ENCODE assay signal across 7 mouse cellular contexts in the genomic region with DNA sequence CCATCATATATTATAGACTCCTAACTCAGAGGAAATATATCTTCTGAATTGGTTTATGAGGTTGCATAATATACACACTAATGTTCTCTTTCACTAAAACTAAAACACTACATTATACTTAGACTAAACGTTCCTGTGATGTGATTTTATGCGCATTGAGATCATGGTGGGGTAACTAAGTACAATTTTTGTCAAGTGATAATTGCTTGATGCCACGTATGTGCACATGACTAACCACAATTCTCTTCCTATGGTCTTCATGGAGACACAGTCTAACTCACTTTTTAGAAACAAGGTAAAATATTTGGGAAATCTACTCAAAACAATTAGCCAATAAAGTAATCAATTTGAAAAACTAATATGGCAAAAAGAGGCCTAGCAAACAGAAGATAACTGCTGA. TPM values are rescaled to one million over a fixed set of nuclear protein-coding genes. Genes with fewer than 3 reads are reported as not detected.
DNase-seq lines count a peak whose midpoint lies in the region; ATAC-seq and TF ChIP-seq lines count a peak whose summit lies in the region.

No protein-coding gene starts in this region.

- 49% methylated on average over 3 of the region's 3 CpGs for WGBS in spleen, adult 2 months
- WGBS in forebrain, embryonic 15.5 days = 70% methylated on average over 3 of the region's 3 CpGs
- WGBS in liver, embryonic 14.5 days (ENCODE audit: insufficient replicate concordance) = 40% methylated on average over 3 of the region's 3 CpGs

- H3K4me2 ChIP-seq in forebrain, embryonic 15.5 days (replicated peaks) = peak overlapping the region; percentile 61
- H3K4me2 ChIP-seq in liver, embryonic 14.5 days (ENCODE audit: low read depth) = peak overlapping the region; percentile 78

- peak overlapping the region; percentile 99 for H3K9ac ChIP-seq in forebrain, embryonic 15.5 days (replicated peaks)
- H3K9ac ChIP-seq in liver, embryonic 14.5 days (replicated peaks) = peak overlapping the region; percentile 94

- TF ChIP-seq CTCF in spleen, adult 2 months (IDR thresholded peaks at IDR 0.05; ENCODE audit: extremely low read depth, insufficient read depth, insufficient read length, insufficient replicate concordance) = no peak
- no peak for TF ChIP-seq CTCF in liver, embryonic 14.5 days (IDR thresholded peaks at IDR 0.05; ENCODE audit: low read depth)

- H3K27me3 ChIP-seq in spleen, adult 2 months (ENCODE audit: control insufficient read depth, insufficient read depth, low read length) = no peaks in the 10 kb centered on the region
- H3K27me3 ChIP-seq in forebrain, embryonic 15.5 days = no peaks in the 10 kb centered on the region
- no peaks in the 10 kb centered on the region for H3K27me3 ChIP-seq in liver, embryonic 14.5 days (ENCODE audit: control insufficient read depth, insufficient read depth, low read length)

- H3K4me1 ChIP-seq in spleen, adult 2 months (ENCODE audit: control insufficient read depth, insufficient read depth, insufficient read length) = peaks cover 4% of the 10 kb centered on the region
- H3K4me1 ChIP-seq in forebrain, embryonic 15.5 days = peaks cover 28% of the 10 kb centered on the region
- H3K4me1 ChIP-seq in liver, embryonic 14.5 days (replicated peaks; ENCODE audit: control insufficient read depth in 2 of 2, insufficient read depth in 2 of 2, low read length in 1 of 2) = peaks cover 0 to 3% of the 10 kb centered on the region in 2 experiments; a peak in 1 of 4 replicates

- H3K27ac ChIP-seq in spleen, adult 2 months (ENCODE audit: insufficient read depth, low read length) = no peak overlapping the region
- no peak overlapping the region for H3K27ac ChIP-seq in forebrain, embryonic 15.5 days (replicated peaks)
- no peak overlapping the region for H3K27ac ChIP-seq in liver, embryonic 14.5 days

- TF ChIP-seq POLR2A in spleen, adult 2 months (IDR thresholded peaks at IDR 0.05; ENCODE audit: low read depth, low read length) = no peak

- H3K36me3 ChIP-seq in spleen, adult 2 months (ENCODE audit: control insufficient read depth, insufficient read depth, low read length) = peaks cover 1% of the 10 kb centered on the region; the same call in 1 of the 2 replicates
- H3K36me3 ChIP-seq in forebrain, embryonic 15.5 days = 0 out of 2 replicates have a peak, but pooled peaks cover 3% of the 10 kb centered on the region
- H3K36me3 ChIP-seq in liver, embryonic 14.5 days (replicated peaks; ENCODE audit: control insufficient read depth, insufficient read depth, low read depth) = no peaks in the 10 kb centered on the region

- DNase-seq in spleen, adult 2 months (ENCODE audit: low read depth in 1 of 2, low spot score in 2 of 2) = no peak
- no peak for DNase-seq in spleen, postnatal 36 days (ENCODE audit: low spot score in 2 of 2)
- DNase-seq in liver, embryonic 14.5 days (ENCODE audit: low read depth in 3 of 3, low spot score in 3 of 3) = no peak
- no peak for DNase-seq in c-Kit-positive CD71-positive TER-119-positive erythroid progenitor cells, embryonic 14.5 days (ENCODE audit: low spot score)
- DNase-seq in ovary, adult 18-20 months (ENCODE audit: low spot score) = no peak
- DNase-seq in spleen, postnatal 10 days (ENCODE audit: low spot score in 2 of 2) = no peak

- no peak for ATAC-seq in forebrain, embryonic 15.5 days (replicated peaks)
- no peak for ATAC-seq in liver, embryonic 14.5 days (ENCODE audit: insufficient read depth)

- H3K9me3 ChIP-seq in forebrain, embryonic 15.5 days = no peaks in the 10 kb centered on the region
- H3K9me3 ChIP-seq in liver, embryonic 14.5 days (ENCODE audit: control insufficient read depth, low read length) = no peaks in the 10 kb centered on the region

- H3K4me3 ChIP-seq in spleen, adult 2 months (ENCODE audit: extremely low read depth, insufficient read depth, insufficient read length) = peak overlapping the region; percentile 13; the same call in 1 of the 2 replicates
- H3K4me3 ChIP-seq in forebrain, embryonic 15.5 days = peak overlapping the region; percentile 97
- peak overlapping the region; percentile 87 to 95 for H3K4me3 ChIP-seq in liver, embryonic 14.5 days (ENCODE audit: insufficient read depth in 1 of 2, low read depth in 2 of 2, low read length in 2 of 2)

- no peak for TF ChIP-seq EP300 in liver, embryonic 14.5 days (IDR thresholded peaks at IDR 0.05; ENCODE audit: low read depth)

RNA-seq across cellular contexts. Expression of gene Sem1, which starts 1.2 kb away (rescaled TPM):
- polyA plus RNA-seq in spleen, adult 2 months (2012; rRNA removed) = 9.7 and 10.1 TPM in 2 replicates
- 203 and 221 TPM in 2 replicates for polyA plus RNA-seq in forebrain, embryonic 15.5 days (2015; fragmentation: Nextera tagmentation; extraction: Ambion mirVana)
- polyA plus RNA-seq in liver, embryonic 14.5 days (2012; rRNA removed) = 34.1 and 53.7 TPM in 2 replicates
- polyA plus RNA-seq in liver, embryonic 14.5 days (2014; fragmentation: Nextera tagmentation; extraction: Ambion mirVana) = 136 and 141 TPM in 2 replicates

Comparison
In these comparisons a context has a peak if more than half of its experiments do, and no peak if none do; other contexts are left out.
1. H3K4me3 ChIP-seq: peak in every context shown above with its lines; median percentile 97 in forebrain, embryonic 15.5 days; 91 in liver, embryonic 14.5 days; 13 in spleen, adult 2 months.